Mouse (Mus musculus): ENCODE results near the gene Tnfaip2. TPM values are rescaled to one million over a fixed set of nuclear protein-coding genes. Genes with fewer than 3 reads are reported as not detected.

The Tnfaip2 gene
- polyA plus RNA-seq, 1 experiment from 2014 or later: 1.3 TPM

GRCm38 (mm10) chr12:111441523-111441922 lies 746 bp upstream of the Tnfaip2 start:
- ATAC-seq (replicated peaks): no peak
- Histone ChIP-seq H3K27me3 (replicated peaks) (peaks cover 52% of the 10 kb centered on the region), H3K36me3 (replicated peaks) (no peaks in the 10 kb centered on the region), H3K9ac (no peak overlapping the region), H3K4me2 (no peak overlapping the region), H3K4me1 (peaks cover 18% of the 10 kb centered on the region), H3K4me3 (no peak overlapping the region), H3K27ac (no peak overlapping the region), H3K9me3 (no peaks in the 10 kb centered on the region)
- 64% methylated on average over 3 of the region's 3 CpGs for WGBS

- Histone ChIP-seq H3K9ac (no peak overlapping the region), H3K4me1 (peaks cover 18% of the 10 kb centered on the region), H3K27ac (no peak overlapping the region), H3K36me3 (replicated peaks) (no peaks in the 10 kb centered on the region), H3K9me3 (no peaks in the 10 kb centered on the region), H3K4me3 (peak overlapping the region; percentile 37; the same call in 1 of the 2 replicates), H3K27me3 (replicated peaks) (peaks cover 69% of the 10 kb centered on the region), H3K4me2 (peak overlapping the region; percentile 62)
- ATAC-seq (replicated peaks): no peak
- WGBS: 15% methylated on average over 15 of the region's 15 CpGs
These were observed 972 bp downstream of the Tnfaip2 start for GRCm38 (mm10) chr12:111443011-111443870.

- Histone ChIP-seq H3K36me3 (replicated peaks) (no peaks in the 10 kb centered on the region), H3K9ac (no peak overlapping the region)
These were observed 1.9 kb downstream of the Tnfaip2 start for GRCm38 (mm10) chr12:111443921-111444831.

GRCm38 (mm10) chr12:111445161-111445889 lies 3.1 kb downstream of the Tnfaip2 start:
- Histone ChIP-seq H3K36me3 (replicated peaks) (no peaks in the 10 kb centered on the region), H3K27me3 (replicated peaks) (peaks cover 88% of the 10 kb centered on the region), H3K27ac (no peak overlapping the region), H3K4me1 (peaks cover 18% of the 10 kb centered on the region), H3K4me2 (peak overlapping the region; percentile 43), H3K9ac (no peak overlapping the region), H3K9me3 (no peaks in the 10 kb centered on the region), H3K4me3 (peak overlapping the region; percentile 27)
- WGBS: 4% methylated on average over 51 of the region's 52 CpGs
- no peak for ATAC-seq (replicated peaks)

More at GRCm38 (mm10) chr12:111443921-111444831, 1.9 kb downstream of the Tnfaip2 start:
- no peak overlapping the region for H3K27ac ChIP-seq
- H3K4me3 ChIP-seq: no peak overlapping the region
- H3K27me3 ChIP-seq (replicated peaks): peaks cover 78% of the 10 kb centered on the region
- no peaks in the 10 kb centered on the region for H3K9me3 ChIP-seq
- no peak overlapping the region for H3K4me2 ChIP-seq
- no peak for ATAC-seq (replicated peaks)
- peaks cover 18% of the 10 kb centered on the region for H3K4me1 ChIP-seq
- WGBS: 23% methylated on average over 10 of the region's 10 CpGs

- H3K4me1 ChIP-seq: peaks cover 18% of the 10 kb centered on the region
- peak overlapping the region; percentile 27 for H3K4me3 ChIP-seq
- WGBS: 5% methylated on average over 27 of the region's 27 CpGs
- H3K9ac ChIP-seq: no peak overlapping the region
- H3K36me3 ChIP-seq (replicated peaks): no peaks in the 10 kb centered on the region
- ATAC-seq (replicated peaks): no peak
- no peaks in the 10 kb centered on the region for H3K9me3 ChIP-seq
- peaks cover 93% of the 10 kb centered on the region for H3K27me3 ChIP-seq (replicated peaks)
- H3K27ac ChIP-seq: no peak overlapping the region
- H3K4me2 ChIP-seq: peak overlapping the region; percentile 43
These were observed 3.8 kb downstream of the Tnfaip2 start for GRCm38 (mm10) chr12:111445890-111446613.

GRCm38 (mm10) chr12:111446745-111447144 lies 4.5 kb downstream of the Tnfaip2 start:
- Histone ChIP-seq H3K27me3 (replicated peaks) (peaks cover 95% of the 10 kb centered on the region), H3K36me3 (replicated peaks) (no peaks in the 10 kb centered on the region), H3K4me2 (no peak overlapping the region), H3K9me3 (no peaks in the 10 kb centered on the region), H3K9ac (no peak overlapping the region), H3K4me1 (peaks cover 18% of the 10 kb centered on the region), H3K4me3 (no peak overlapping the region), H3K27ac (no peak overlapping the region)
- WGBS: 16% methylated on average over 5 of the region's 5 CpGs
- no peak; the same call in 1 of the 2 replicates for ATAC-seq (replicated peaks)

- H3K9me3 ChIP-seq: no peaks in the 10 kb centered on the region
- H3K27ac ChIP-seq: no peak overlapping the region
- no peak overlapping the region for H3K4me2 ChIP-seq
- H3K9ac ChIP-seq: no peak overlapping the region
- H3K36me3 ChIP-seq (replicated peaks): no peaks in the 10 kb centered on the region
- H3K4me1 ChIP-seq: peaks cover 13% of the 10 kb centered on the region
- peaks cover 94% of the 10 kb centered on the region for H3K27me3 ChIP-seq (replicated peaks)
- WGBS: 10% methylated on average over 9 of the region's 9 CpGs
- no peak for ATAC-seq (replicated peaks)
- H3K4me3 ChIP-seq: no peak overlapping the region
These were observed 5.1 kb downstream of the Tnfaip2 start for GRCm38 (mm10) chr12:111447350-111447749.

- Histone ChIP-seq H3K4me1 (peaks cover 8% of the 10 kb centered on the region), H3K27ac (no peak overlapping the region), H3K4me3 (no peak overlapping the region), H3K27me3 (replicated peaks) (peaks cover 86% of the 10 kb centered on the region), H3K9me3 (no peaks in the 10 kb centered on the region), H3K9ac (no peak overlapping the region), H3K36me3 (replicated peaks) (no peaks in the 10 kb centered on the region), H3K4me2 (no peak overlapping the region)
- no peak for ATAC-seq (replicated peaks)
- 17% methylated on average over 22 of the region's 22 CpGs for WGBS
These were observed 5.9 kb downstream of the Tnfaip2 start for GRCm38 (mm10) chr12:111447898-111448760.

GRCm38 (mm10) chr12:111448931-111449705 lies 6.8 kb downstream of the Tnfaip2 start:
- Histone ChIP-seq H3K27ac (no peak overlapping the region), H3K27me3 (replicated peaks) (peaks cover 77% of the 10 kb centered on the region), H3K9ac (no peak overlapping the region), H3K9me3 (no peaks in the 10 kb centered on the region), H3K4me1 (peaks cover 8% of the 10 kb centered on the region), H3K36me3 (replicated peaks) (no peaks in the 10 kb centered on the region), H3K4me2 (no peak overlapping the region), H3K4me3 (no peak overlapping the region)
- whole genome bisulfite sequencing: 18% methylated on average over 14 of the region's 14 CpGs
- no peak for ATAC-seq (replicated peaks)

GRCm38 (mm10) chr12:111450359-111450758 lies 8.1 kb downstream of the Tnfaip2 start:
- peaks cover 64% of the 10 kb centered on the region for H3K27me3 ChIP-seq (replicated peaks)
- ATAC-seq (replicated peaks): no peak
- H3K9me3 ChIP-seq: no peaks in the 10 kb centered on the region
- H3K27ac ChIP-seq: no peak overlapping the region
- H3K4me3 ChIP-seq: no peak overlapping the region
- H3K4me2 ChIP-seq: no peak overlapping the region
- WGBS: 51% methylated on average over 6 of the region's 6 CpGs
- H3K36me3 ChIP-seq (replicated peaks): no peaks in the 10 kb centered on the region
- H3K9ac ChIP-seq: no peak overlapping the region
- H3K4me1 ChIP-seq: peaks cover 7% of the 10 kb centered on the region
